Mouse (Mus musculus) midbrain, postnatal 0 days (tissue): ENCODE measurements around the gene Hmbs. TPM values are rescaled to one million over a fixed set of nuclear protein-coding genes. Genes with fewer than 3 reads are reported as not detected.

Source experiments
- ATAC-seq: fragments of 200-750 bp; cut with Nextera tagmentation; 2 replicates; pipeline ENCODE4 v1.8.0; 2017; ENCODE audit warnings: moderate number of reproducible peaks, mild to moderate bottlenecking, moderate TSS enrichment, moderate library complexity; ENCODE audit not compliant: low FRiP score
- DNase-seq: peaks from one replicate; pipeline ENCODE4 v3.0.0-alpha.2; 2015; ENCODE audit warnings: low spot score
- H3K27ac ChIP-seq: fragments of 300-500 bp; sonication (generic); 2 replicates; pipeline ENCODE4 v1.5.1; 2014; ENCODE audit warnings: low read depth, mild to moderate bottlenecking, low read length, mixed read lengths
- H3K27me3 ChIP-seq: fragments of 300-500 bp; sonication (generic); 2 replicates; pipeline ENCODE4 v1.6.1; 2014; ENCODE audit warnings: low read length, control low read depth, mixed read lengths; ENCODE audit not compliant: insufficient read depth
- H3K36me3 ChIP-seq: fragments of 300-500 bp; sonication (generic); 2 replicates; pipeline ENCODE4 v1.6.1; 2014; ENCODE audit warnings: low read length, control low read depth, mixed read lengths; ENCODE audit not compliant: insufficient read depth
- H3K4me1 ChIP-seq: fragments of 300-500 bp; sonication (generic); 2 replicates; pipeline ENCODE4 v1.6.1; 2014; ENCODE audit warnings: mild to moderate bottlenecking, control low read depth, antibody characterized with exemption, low read length, mixed read lengths; ENCODE audit not compliant: insufficient read depth
- H3K4me2 ChIP-seq: fragments of 300-500 bp; sonication (generic); 2 replicates; pipeline ENCODE4 v1.6.1; 2014; ENCODE audit warnings: low read depth, mild to moderate bottlenecking, low read length, mixed read lengths; ENCODE audit not compliant: poor library complexity, severe bottlenecking
- H3K4me3 ChIP-seq: fragments of 300-500 bp; sonication (generic); 2 replicates; pipeline ENCODE4 v1.5.1; 2014; ENCODE audit warnings: low read depth, mild to moderate bottlenecking, low read length, moderate library complexity
- H3K9ac ChIP-seq: fragments of 300-500 bp; sonication (generic); replicated peaks from 2 replicates; pipeline ENCODE4 v1.6.1; 2014; ENCODE audit warnings: mild to moderate bottlenecking, low read length, moderate library complexity, mixed read lengths; ENCODE audit not compliant: poor library complexity, severe bottlenecking
- H3K9me3 ChIP-seq: fragments of 300-500 bp; sonication (generic); 2 replicates; pipeline ENCODE4 v1.6.1; 2016; ENCODE audit warnings: low read length, control low read depth
- CTCF ChIP-seq: IDR thresholded peaks from 2 replicates; pipeline ENCODE4 v1.5.1; 2016; ENCODE audit warnings: antibody characterized with exemption, mild to moderate bottlenecking
- WGBS: fragments of 180-500 bp; shearing (Covaris S2); extraction: QIAGEN DNeasy Blood & Tissue Kit; methylation state at CpG from one replicate; pipeline ENCODE4 v1.1.7; 2014; 5-methylcytosine and 5-hydroxymethylcytosine counted together
- polyA plus RNA-seq: library from polyadenylated mRNA; unstranded; fragments of >200 nt; fragmentation: Nextera tagmentation; extraction: Ambion mirVana; gene quantifications from 2 replicates; pipeline ENCODE4 v1.2.1, GENCODE M21; 2015
- total RNA-seq: library from RNA; depleted of rRNA; stranded (reverse); fragments of >200 nt; gene quantifications from 2 replicates; pipeline ENCODE4 v1.2.3, GENCODE M21; 2014

The Hmbs gene
- total and polyA plus RNA-seq, 2 experiments from 2014 or later: 30.1 to 55.5 TPM

DNA sequence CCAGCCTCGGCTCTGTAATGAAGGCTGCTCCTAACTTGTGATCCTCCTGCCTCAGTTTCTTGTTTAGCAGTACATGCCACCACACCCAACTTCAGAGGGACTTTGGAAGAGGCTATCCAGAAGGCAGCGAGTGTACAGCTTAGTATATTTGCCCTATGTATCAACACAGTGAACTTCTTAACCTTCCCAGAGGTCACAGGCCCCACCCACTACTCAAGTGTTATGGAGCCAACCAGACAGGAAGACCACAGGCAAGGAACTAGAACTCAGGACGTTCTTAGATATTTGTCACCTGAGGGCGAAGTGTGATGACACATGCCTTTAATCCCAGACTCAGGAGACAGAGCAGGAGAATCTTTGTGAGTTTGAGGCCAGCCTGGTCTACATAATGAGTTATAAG, 3.6 kb upstream of the Hmbs start:
- H3K27me3 ChIP-seq: no peaks in the 10 kb centered on the region
- H3K9ac ChIP-seq: no peak overlapping the region
- WGBS: 88% methylated on average over 4 of the region's 4 CpGs
- 0 out of 2 replicates have a peak, but pooled peaks cover 8% of the 10 kb centered on the region for H3K4me1 ChIP-seq
- no peak overlapping the region for H3K27ac ChIP-seq
- no peak for TF ChIP-seq CTCF
- H3K36me3 ChIP-seq: peaks cover 45% of the 10 kb centered on the region
- H3K9me3 ChIP-seq: no peaks in the 10 kb centered on the region
- H3K4me2 ChIP-seq: no peak overlapping the region
- H3K4me3 ChIP-seq: no peak overlapping the region
- DNase-seq: no peak
- ATAC-seq: no peak

DNA sequence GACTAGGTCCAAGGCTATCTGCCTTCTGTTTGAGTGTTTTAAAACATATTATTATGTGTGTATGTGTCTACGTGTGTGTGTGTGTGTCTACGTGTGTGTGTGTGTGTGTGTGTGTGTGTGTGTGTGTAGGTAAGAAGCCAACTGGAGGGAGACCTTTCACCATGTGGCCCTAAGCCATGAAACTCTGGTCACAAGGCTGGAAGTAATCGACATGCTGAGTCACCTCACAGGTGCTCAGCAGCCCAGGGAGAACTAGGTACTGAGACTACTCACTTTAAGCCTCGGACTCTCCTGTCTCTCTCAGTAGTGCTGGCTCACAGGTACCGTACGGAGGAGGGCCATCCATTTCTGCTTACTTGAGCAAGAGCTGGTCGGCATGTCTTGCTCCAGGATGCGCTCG, 3.1 kb upstream of the Hmbs start:
- 97% methylated on average over 9 of the region's 9 CpGs for WGBS
- Histone ChIP-seq H3K4me3 (no peak overlapping the region), H3K4me2 (no peak overlapping the region), H3K27ac (no peak overlapping the region), H3K9ac (no peak overlapping the region), H3K36me3 (peaks cover 41% of the 10 kb centered on the region), H3K27me3 (no peaks in the 10 kb centered on the region), H3K4me1 (0 out of 2 replicates have a peak, but pooled peaks cover 9% of the 10 kb centered on the region), H3K9me3 (no peaks in the 10 kb centered on the region)
- no peak for DNase-seq
- ATAC-seq: no peak
- no peak for TF ChIP-seq CTCF

DNA sequence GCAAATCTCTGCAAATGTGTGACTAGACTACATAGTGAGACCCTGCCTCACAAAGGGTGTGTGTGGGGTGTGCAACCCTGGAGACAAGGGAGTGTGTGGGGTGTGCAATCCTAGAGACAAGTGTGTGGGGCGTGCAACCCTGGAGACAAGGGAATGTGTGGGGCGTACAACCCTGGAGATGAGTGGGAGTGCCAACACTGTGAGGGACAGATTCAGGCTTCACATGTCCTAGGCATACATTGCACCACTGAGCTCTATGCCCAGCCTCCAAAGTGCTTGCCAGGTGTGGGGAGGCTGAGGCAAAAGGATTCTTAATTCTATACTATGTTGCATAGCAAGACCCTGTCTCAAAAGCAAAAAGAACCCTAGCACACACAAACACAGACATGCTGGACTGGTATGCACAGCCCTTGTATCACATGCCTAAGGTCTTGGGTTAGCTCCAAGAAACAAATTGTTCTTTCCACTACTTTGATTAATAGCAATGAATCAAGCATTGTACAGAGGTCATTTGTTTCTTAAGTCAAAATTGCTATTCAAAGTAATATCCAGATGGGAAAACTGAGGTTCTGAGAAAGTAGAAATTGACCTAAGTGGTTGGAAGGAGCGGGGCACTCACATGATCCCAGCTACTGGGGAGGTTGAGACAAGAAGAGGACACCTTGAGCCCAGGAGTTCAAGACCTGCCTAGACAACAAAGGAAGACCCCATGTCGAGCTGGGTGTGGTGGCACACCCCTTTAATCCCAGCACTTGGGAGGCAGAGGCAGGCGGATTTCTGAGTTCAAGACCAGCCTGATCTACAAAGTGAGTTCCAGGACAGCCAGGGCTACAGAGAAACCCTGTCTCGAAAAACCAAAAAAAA, 1.8 kb upstream of the Hmbs start:
- Histone ChIP-seq H3K27ac (no peak overlapping the region), H3K36me3 (peaks cover 32% of the 10 kb centered on the region), H3K9me3 (no peaks in the 10 kb centered on the region), H3K4me3 (no peak overlapping the region), H3K4me1 (0 out of 2 replicates have a peak, but pooled peaks cover 9% of the 10 kb centered on the region), H3K27me3 (no peaks in the 10 kb centered on the region), H3K9ac (no peak overlapping the region), H3K4me2 (no peak overlapping the region)
- no peak for DNase-seq
- TF ChIP-seq CTCF: no peak
- WGBS: 89% methylated on average over 6 of the region's 6 CpGs
- ATAC-seq: no peak

DNA sequence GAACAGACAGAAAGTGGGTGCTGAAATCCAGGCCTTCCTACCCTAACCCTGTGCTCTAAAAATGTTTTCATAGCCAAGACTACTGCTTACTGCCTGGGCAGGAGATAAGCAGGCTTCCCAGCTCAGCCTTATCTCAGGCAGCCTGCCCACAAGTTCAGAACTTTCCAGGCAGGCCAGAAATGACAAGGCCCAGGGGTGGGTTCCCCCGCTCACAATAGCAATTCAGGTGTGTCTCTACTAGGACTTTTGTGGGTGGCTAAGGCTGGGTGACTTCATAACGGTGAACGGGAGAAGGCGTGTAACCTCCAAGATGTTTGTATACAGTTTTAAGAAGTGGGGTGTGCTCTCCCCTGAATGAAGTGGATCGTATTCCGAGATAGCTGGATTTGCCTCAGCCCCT, 738 bp downstream of the Hmbs start:
- WGBS: 9% methylated on average over 6 of the region's 6 CpGs

DNA sequence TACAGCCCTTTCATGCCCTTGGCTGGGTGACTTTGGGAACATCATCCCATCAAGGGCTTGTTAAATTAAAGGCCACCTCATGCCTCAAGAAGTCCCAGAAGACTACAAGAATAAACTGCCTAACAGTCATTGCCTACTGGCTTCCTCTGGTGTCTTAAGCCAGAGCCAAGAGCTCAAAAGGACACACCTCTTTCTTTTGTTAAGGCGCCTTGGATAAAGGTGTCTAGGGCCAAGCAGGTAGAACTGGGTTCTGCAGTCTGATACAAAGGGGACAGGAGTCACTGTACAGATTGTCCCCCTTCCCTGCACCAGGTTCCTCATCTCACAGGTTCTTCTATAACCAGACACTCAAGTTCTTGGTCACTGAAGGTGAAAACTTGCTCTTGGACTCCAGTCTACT, 1.4 kb downstream of the Hmbs start:
- Histone ChIP-seq H3K9ac (no peak overlapping the region), H3K4me1 (0 out of 2 replicates have a peak, but pooled peaks cover 9% of the 10 kb centered on the region), H3K27ac (no peak overlapping the region), H3K4me3 (no peak overlapping the region), H3K36me3 (peaks cover 14% of the 10 kb centered on the region), H3K9me3 (no peaks in the 10 kb centered on the region), H3K4me2 (no peak overlapping the region), H3K27me3 (no peaks in the 10 kb centered on the region)
- no peak for TF ChIP-seq CTCF
- DNase-seq (no peak), ATAC-seq (no peak)
- WGBS: 100% methylated on average over 1 of the region's 1 CpGs

More for the DNA sequence above, 738 bp downstream of the Hmbs start:
- peak overlapping the region; percentile 97 for H3K27ac ChIP-seq
- H3K4me2 ChIP-seq: peak overlapping the region; percentile 65
- H3K27me3 ChIP-seq: no peaks in the 10 kb centered on the region
- ATAC-seq (no peak), DNase-seq (no peak)
- H3K9ac ChIP-seq: peak overlapping the region; percentile 87
- TF ChIP-seq CTCF: no peak
- H3K9me3 ChIP-seq: no peaks in the 10 kb centered on the region
- peaks cover 21% of the 10 kb centered on the region for H3K36me3 ChIP-seq
- H3K4me3 ChIP-seq: peak overlapping the region; percentile 73
- 0 out of 2 replicates have a peak, but pooled peaks cover 9% of the 10 kb centered on the region for H3K4me1 ChIP-seq

DNA sequence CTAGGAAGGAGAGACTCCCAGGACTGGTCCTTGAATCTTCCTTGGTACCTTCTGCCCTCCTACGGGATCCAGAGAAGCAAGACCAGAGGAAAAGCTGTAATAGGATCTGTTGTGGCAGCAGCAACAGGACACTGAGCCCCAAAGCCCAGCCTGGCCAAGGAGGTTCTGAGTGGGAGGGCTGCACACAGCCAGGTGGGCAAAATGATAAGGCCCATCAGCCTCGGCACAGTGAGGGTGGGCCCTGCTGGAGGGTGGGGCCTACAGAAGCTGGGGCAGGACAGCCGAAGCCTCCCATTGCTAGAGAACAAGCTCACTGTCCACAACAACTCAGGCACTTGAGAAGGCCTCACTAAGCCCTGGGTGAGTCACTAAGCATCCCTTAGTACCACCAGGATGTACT, 1.9 kb downstream of the Hmbs start:
- H3K27ac ChIP-seq: no peak overlapping the region

More for the DNA sequence above, 1.9 kb downstream of the Hmbs start:
- H3K9me3 ChIP-seq: no peaks in the 10 kb centered on the region
- H3K36me3 ChIP-seq: peaks cover 10% of the 10 kb centered on the region
- no peak overlapping the region for H3K4me2 ChIP-seq
- H3K4me1 ChIP-seq: 0 out of 2 replicates have a peak, but pooled peaks cover 9% of the 10 kb centered on the region
- TF ChIP-seq CTCF: no peak
- ATAC-seq (no peak), DNase-seq (no peak)
- no peak overlapping the region for H3K4me3 ChIP-seq
- no peaks in the 10 kb centered on the region for H3K27me3 ChIP-seq
- 88% methylated on average over 3 of the region's 3 CpGs for WGBS
- no peak overlapping the region for H3K9ac ChIP-seq
